Mouse (Mus musculus) olfactory bulb, adult 2 months (tissue): ENCODE measurements around the gene Pcca.

Experiments
- CTCF ChIP-seq: fragments of 200-500 bp; IDR thresholded peaks from 2 replicates; pipeline ENCODE4 v1.5.1; 2012; ENCODE audit warnings: low read depth, mild to moderate bottlenecking, low read length, moderate library complexity; ENCODE audit not compliant: insufficient read depth
- POLR2A ChIP-seq: fragments of 200-500 bp; IDR thresholded peaks from 2 replicates; pipeline ENCODE4 v1.6.1; 2012; ENCODE audit warnings: mild to moderate bottlenecking, low read depth, low read length, moderate library complexity; ENCODE audit not compliant: insufficient read depth

- TF ChIP-seq POLR2A (no peak), CTCF (no peak)
Observed at GRCm38 (mm10) chr14:122492015-122492414, 42.1 kb upstream of the Pcca start.
